Mouse (Mus musculus): Measurements from ENCODE around the gene Ptpn21. TPM values are rescaled to one million over a fixed set of nuclear protein-coding genes. Genes with fewer than 3 reads are reported as not detected.

Ptpn21 gene
- polyA plus RNA-seq, 1 experiment from 2014 or later, result 9.3 TPM

DNA sequence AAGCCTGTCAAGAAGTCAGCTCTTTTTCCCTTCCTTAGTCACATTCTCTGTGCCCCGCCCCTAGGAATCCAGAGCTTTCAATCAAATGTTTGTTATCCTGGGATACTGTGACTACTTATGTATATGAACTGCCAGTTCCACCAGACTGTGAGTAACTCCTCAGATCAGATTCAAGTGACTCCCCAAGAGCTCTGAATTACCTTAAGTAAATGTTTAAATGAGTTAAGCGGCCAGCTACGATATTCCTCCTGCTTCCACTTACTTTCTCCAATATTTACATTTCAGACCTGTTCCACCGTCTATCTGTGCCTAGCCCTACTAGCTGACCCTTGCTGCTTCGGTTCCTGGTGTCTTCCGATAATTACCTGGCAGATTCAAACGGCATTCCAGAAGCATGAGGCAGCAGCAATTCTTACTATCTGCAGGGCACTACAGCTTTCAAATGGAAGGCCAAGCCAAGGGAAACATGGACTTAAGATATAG lies 23.5 kb downstream of the Ptpn21 start:
- Histone ChIP-seq H3K9me3 (no peaks in the 10 kb centered on the region), H3K36me3 (peaks cover 2% of the 10 kb centered on the region; the same call in 1 of the 2 replicates), H3K4me3 (no peak overlapping the region), H3K27me3 (ENCODE audit: insufficient read depth, poor library complexity, severe bottlenecking) (no peaks in the 10 kb centered on the region), H3K4me1 (peaks cover 36% of the 10 kb centered on the region), H3K27ac (peak overlapping the region; percentile 74)
- WGBS, result 23% methylated on average over 7 of the region's 7 CpGs
- no peak for DNase-seq (ENCODE audit: low spot score)

DNA sequence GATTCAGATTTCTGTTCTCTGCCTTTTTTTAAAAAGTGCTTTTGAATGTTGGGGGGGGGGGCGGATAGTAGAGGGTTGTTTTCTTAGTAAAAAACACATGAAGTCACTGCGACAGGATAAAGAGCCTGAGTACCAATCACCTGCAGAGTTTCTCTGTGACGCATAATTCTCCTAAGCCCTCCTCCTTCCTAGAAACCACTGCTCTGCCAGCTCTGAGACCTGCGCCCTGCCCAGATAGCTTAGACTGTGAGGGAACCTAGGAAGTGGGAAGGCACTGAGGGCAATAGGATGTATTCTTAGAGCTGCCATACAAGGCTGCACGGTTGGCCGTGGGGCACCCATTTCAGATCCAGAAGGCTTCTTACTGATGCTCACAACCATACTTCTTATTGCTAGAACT lies 24.4 kb downstream of the Ptpn21 start:
- H3K27ac ChIP-seq, result no peak overlapping the region
- H3K9me3 ChIP-seq, result no peaks in the 10 kb centered on the region
- DNase-seq (ENCODE audit: low spot score), result no peak
- H3K36me3 ChIP-seq, result peaks cover 10% of the 10 kb centered on the region; the same call in 1 of the 2 replicates
- H3K4me1 ChIP-seq, result peaks cover 36% of the 10 kb centered on the region
- no peaks in the 10 kb centered on the region for H3K27me3 ChIP-seq (ENCODE audit: insufficient read depth, poor library complexity, severe bottlenecking)
- H3K4me3 ChIP-seq, result no peak overlapping the region
- 74% methylated on average over 6 of the region's 6 CpGs for WGBS

DNA sequence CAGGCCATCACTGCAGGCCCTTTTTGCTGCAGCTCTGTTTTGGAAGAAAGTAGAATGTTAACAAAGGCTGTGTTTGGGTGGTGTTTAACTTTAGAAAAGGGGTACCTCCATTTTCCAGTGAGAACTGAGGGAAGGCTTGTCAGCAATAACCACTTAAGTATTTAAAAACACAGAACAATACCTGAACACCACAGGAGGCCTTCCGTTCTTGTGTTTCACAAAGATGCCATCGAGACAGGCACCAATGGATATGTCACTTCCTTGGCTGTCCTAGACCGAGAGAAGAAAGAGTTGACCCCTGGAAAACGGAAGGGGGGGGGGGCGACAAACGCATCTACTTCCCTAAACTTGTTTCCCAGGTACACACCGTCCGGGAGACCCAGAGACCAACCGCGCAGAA lies 33.2 kb downstream of the Ptpn21 start:
- H3K36me3 ChIP-seq, result peaks cover 78% of the 10 kb centered on the region
- 86% methylated on average over 10 of the region's 10 CpGs for WGBS

DNA sequence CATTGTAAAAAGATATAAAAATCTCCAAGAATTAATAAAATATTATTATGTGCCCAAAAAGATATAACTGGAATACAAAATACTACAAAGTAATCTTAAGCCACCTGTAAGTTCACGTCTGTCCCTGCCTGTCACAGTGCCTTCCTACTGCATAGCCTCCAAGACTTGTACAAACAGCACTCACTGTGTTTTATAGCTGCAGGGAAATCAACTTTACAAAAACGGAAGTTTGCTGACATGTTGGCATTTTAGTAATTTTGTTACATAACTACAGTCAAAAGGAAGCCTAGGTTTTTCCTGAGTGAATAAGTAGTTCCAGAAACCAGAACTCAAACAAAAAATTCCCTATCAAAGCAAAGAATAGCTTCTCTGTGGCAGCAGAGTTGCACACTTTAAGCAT lies 33.7 kb downstream of the Ptpn21 start:
- no peak for DNase-seq (ENCODE audit: low spot score)
- 83% methylated on average over 2 of the region's 2 CpGs for WGBS
- H3K27ac ChIP-seq, result no peak overlapping the region
- no peaks in the 10 kb centered on the region for H3K4me1 ChIP-seq
- peaks cover 79% of the 10 kb centered on the region for H3K36me3 ChIP-seq
- no peak overlapping the region for H3K4me3 ChIP-seq
- no peaks in the 10 kb centered on the region for H3K9me3 ChIP-seq
- no peaks in the 10 kb centered on the region for H3K27me3 ChIP-seq (ENCODE audit: insufficient read depth, poor library complexity, severe bottlenecking)

More for the DNA sequence above, 33.2 kb downstream of the Ptpn21 start:
- no peak overlapping the region for H3K4me3 ChIP-seq
- H3K27ac ChIP-seq, result no peak overlapping the region
- H3K9me3 ChIP-seq, result no peaks in the 10 kb centered on the region
- no peak for DNase-seq (ENCODE audit: low spot score)
- H3K27me3 ChIP-seq (ENCODE audit: insufficient read depth, poor library complexity, severe bottlenecking), result no peaks in the 10 kb centered on the region
- H3K4me1 ChIP-seq, result no peaks in the 10 kb centered on the region

DNA sequence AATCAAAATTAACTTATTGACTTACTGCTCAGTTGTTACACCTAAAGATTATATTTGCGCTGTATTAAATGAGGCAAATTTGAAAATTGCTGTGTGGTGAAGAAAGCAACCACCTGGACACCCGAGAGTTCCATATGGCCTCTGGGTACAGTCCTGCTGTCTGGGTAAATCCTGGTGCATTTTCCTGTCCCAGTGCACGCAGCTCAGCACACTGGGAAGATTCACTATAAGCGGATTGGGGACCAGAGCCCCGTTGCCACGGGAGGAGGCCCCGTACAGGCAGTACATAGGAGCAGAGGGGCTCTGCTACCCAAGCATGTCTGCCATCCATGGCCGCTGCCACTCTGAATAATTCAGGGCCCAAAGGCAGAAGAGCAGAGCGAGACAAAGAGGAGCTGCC lies 35.6 kb downstream of the Ptpn21 start:
- no peak overlapping the region for H3K27ac ChIP-seq
- DNase-seq (ENCODE audit: low spot score), result peak; percentile 61
- no peaks in the 10 kb centered on the region for H3K27me3 ChIP-seq (ENCODE audit: insufficient read depth, poor library complexity, severe bottlenecking)
- no peaks in the 10 kb centered on the region for H3K9me3 ChIP-seq
- H3K36me3 ChIP-seq, result peaks cover 68% of the 10 kb centered on the region
- no peaks in the 10 kb centered on the region for H3K4me1 ChIP-seq
- H3K4me3 ChIP-seq, result no peak overlapping the region
- WGBS, result 85% methylated on average over 9 of the region's 9 CpGs

DNA sequence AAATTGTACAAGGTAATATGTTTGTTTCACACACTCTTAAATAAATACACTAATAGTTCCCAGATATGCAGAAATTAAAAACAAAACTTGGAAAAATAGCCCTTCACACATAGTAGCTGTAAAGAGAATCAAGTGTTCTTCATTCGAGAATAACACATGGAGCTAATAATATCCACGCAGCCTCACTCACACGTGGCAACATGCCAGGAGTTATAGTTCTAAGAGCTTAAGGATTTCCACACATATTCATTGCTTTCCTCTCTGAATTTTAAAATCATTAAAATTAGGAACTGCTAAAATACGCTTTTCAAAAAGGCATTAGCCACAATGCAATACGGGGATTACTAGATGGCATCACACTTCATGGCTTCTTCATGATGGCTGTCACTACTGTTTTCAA lies 40.0 kb downstream of the Ptpn21 start:
- Histone ChIP-seq H3K4me3 (no peak overlapping the region), H3K27ac (no peak overlapping the region), H3K27me3 (ENCODE audit: insufficient read depth, poor library complexity, severe bottlenecking) (no peaks in the 10 kb centered on the region), H3K36me3 (peaks cover 59% of the 10 kb centered on the region), H3K4me1 (0 out of 2 replicates have a peak, but pooled peaks cover 3% of the 10 kb centered on the region), H3K9me3 (no peaks in the 10 kb centered on the region)
- 79% methylated on average over 5 of the region's 5 CpGs for WGBS
- no peak for DNase-seq (ENCODE audit: low spot score)

DNA sequence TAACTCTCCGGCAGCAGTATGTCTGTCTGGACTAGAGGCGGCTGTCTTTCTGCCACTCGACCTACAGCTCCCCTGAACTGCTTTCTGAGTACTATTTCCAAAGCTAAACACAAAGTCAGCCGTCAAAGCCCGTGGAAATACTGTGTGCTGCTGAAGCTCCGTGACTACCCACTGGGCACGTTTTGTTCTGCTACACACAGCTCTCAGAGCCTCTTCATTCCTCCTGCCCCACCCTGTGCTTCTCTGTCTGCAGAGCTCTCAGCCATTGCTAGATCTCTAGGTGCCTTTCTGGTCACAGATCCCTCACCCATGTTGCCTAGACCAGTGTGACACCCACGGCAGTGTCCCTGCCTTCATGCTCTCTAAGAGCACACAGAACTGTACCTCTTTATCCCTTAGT lies 47.0 kb downstream of the Ptpn21 start:
- Histone ChIP-seq H3K27ac (no peak overlapping the region), H3K36me3 (peaks cover 81% of the 10 kb centered on the region), H3K9me3 (no peaks in the 10 kb centered on the region), H3K27me3 (ENCODE audit: insufficient read depth, poor library complexity, severe bottlenecking) (no peaks in the 10 kb centered on the region), H3K4me1 (no peaks in the 10 kb centered on the region), H3K4me3 (no peak overlapping the region)
- DNase-seq (ENCODE audit: low spot score), result peak; percentile 58
- WGBS, result 82% methylated on average over 8 of the region's 8 CpGs

DNA sequence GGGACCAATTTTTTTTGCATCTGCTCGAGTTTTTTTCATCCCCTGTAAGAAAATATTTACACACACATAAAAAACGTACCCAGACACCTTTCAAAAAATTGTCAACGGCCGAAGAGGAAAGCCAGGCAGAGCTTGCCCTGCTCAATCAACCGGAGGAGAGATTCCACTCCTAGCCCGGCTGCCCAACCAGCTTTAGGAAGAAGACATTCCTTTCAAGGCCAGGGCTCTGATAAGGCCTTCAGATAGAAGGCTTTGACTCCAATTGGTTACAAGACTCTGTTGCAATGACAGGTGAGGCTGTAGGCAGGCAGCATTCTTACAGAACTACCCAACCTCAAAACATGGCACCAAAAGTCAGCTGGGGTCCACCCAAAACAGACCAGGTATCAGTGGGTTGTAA lies 53.6 kb downstream of the Ptpn21 start:
- no peaks in the 10 kb centered on the region for H3K27me3 ChIP-seq (ENCODE audit: insufficient read depth, poor library complexity, severe bottlenecking)
- H3K36me3 ChIP-seq, result peaks cover 68% of the 10 kb centered on the region
- 30% methylated on average over 6 of the region's 6 CpGs for WGBS
- H3K4me3 ChIP-seq, result peak overlapping the region; percentile 36
- peaks cover 8% of the 10 kb centered on the region; the same call in 1 of the 2 replicates for H3K4me1 ChIP-seq
- H3K27ac ChIP-seq, result no peak overlapping the region; the same call in 1 of the 2 replicates
- H3K9me3 ChIP-seq, result no peaks in the 10 kb centered on the region
- no peak for DNase-seq (ENCODE audit: low spot score)

DNA sequence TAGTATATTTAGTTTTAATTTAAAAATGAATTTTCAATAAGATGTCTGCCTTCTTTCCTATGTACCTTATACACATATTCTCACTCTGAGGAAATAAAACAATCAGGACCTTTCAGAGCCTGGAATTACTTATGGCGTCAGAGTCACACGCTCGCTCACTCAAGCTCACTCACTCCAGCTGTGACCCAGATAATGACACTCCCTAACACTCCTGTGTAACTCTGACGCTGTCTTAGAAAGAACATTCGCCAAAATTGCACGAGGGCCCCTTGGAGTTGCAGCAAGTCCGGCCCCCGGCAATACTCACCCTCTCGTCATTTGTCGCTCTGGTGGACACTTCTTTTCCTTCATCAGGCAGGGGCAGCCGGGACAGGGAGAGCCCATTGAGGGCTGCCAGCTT lies 54.0 kb downstream of the Ptpn21 start:
- Histone ChIP-seq H3K9me3 (no peaks in the 10 kb centered on the region), H3K27me3 (ENCODE audit: insufficient read depth, poor library complexity, severe bottlenecking) (no peaks in the 10 kb centered on the region), H3K4me1 (peaks cover 8% of the 10 kb centered on the region; the same call in 1 of the 2 replicates), H3K27ac (no peak overlapping the region; the same call in 1 of the 2 replicates), H3K36me3 (peaks cover 68% of the 10 kb centered on the region), H3K4me3 (peak overlapping the region; percentile 36)
- 50% methylated on average over 11 of the region's 11 CpGs for WGBS
- DNase-seq (ENCODE audit: low spot score), result no peak

DNA sequence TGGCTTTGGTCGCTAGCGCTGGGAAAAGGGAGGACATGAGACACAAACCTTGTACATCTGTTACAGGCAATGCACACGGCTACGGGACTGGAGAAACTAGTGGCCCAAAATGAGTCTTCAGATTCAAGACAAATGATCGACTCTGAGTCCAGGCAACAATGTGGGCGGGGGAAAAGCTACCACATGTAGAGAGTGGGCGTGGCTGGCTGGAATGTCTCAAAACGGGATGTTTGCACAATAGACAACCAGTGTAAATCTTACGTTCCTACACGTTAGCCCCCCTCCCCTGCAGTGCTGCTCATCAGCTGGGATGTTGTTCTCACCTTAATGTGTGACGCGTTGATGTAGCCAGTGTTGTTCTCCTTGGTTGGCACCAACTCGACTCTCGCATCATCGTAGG lies 55.0 kb downstream of the Ptpn21 start:
- H3K4me3 ChIP-seq, result no peak overlapping the region
- no peaks in the 10 kb centered on the region for H3K27me3 ChIP-seq (ENCODE audit: insufficient read depth, poor library complexity, severe bottlenecking)
- H3K36me3 ChIP-seq, result peaks cover 60% of the 10 kb centered on the region
- no peak overlapping the region for H3K27ac ChIP-seq
- WGBS, result 87% methylated on average over 15 of the region's 15 CpGs
- peaks cover 8% of the 10 kb centered on the region; the same call in 1 of the 2 replicates for H3K4me1 ChIP-seq
- DNase-seq (ENCODE audit: low spot score), result no peak
- H3K9me3 ChIP-seq, result no peaks in the 10 kb centered on the region

DNA sequence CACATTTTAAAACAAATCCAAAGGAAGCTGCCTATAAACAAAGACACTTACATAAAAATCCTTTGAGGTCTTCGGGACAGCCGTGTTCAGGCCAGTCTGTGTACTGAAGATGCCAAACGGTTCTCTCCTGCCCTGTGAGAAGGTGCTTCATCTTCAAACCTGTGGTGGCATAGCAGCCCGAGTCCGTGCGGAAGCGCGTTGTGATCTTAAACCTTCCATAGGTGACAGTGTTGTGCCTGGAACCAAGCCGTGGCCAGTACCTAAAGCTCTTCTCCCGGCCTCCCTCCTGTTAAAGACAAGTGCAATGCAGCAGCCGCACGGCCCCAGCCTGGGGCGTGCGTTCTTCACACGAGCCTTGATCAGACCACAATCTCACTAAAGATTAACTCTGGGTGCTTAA lies 57.3 kb downstream of the Ptpn21 start:
- peak; percentile 61 for DNase-seq (ENCODE audit: low spot score)
- Histone ChIP-seq H3K4me3 (no peak overlapping the region), H3K27ac (no peak overlapping the region), H3K9me3 (no peaks in the 10 kb centered on the region), H3K27me3 (ENCODE audit: insufficient read depth, poor library complexity, severe bottlenecking) (no peaks in the 10 kb centered on the region), H3K36me3 (peaks cover 51% of the 10 kb centered on the region), H3K4me1 (peaks cover 8% of the 10 kb centered on the region; the same call in 1 of the 2 replicates)
- WGBS, result 85% methylated on average over 15 of the region's 15 CpGs

DNA sequence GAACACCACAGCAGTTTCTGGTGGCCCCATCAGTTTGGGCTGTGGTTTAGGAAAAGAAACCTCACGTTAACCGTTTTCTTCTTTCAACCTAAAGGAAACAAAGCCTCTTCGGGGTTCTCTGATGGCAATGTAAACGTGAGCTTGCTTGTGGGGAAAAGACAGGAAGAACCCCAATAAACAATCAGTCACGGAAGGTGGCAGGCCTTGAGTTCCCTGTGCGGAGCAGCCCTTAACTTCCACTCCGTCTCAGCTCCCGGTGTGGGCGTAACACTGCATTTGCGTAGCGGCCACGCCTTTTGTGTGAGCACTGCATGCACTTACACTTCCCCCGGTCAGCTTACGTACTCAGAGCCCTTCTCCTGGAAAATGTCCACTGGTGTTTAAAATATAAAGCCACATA lies 59.9 kb downstream of the Ptpn21 start:
- Histone ChIP-seq H3K27ac (no peak overlapping the region), H3K4me1 (no peaks in the 10 kb centered on the region), H3K9me3 (no peaks in the 10 kb centered on the region), H3K27me3 (ENCODE audit: insufficient read depth, poor library complexity, severe bottlenecking) (no peaks in the 10 kb centered on the region), H3K4me3 (no peak overlapping the region), H3K36me3 (peaks cover 46% of the 10 kb centered on the region)
- 58% methylated on average over 14 of the region's 14 CpGs for WGBS
- DNase-seq (ENCODE audit: low spot score), result peak; percentile 62

DNA sequence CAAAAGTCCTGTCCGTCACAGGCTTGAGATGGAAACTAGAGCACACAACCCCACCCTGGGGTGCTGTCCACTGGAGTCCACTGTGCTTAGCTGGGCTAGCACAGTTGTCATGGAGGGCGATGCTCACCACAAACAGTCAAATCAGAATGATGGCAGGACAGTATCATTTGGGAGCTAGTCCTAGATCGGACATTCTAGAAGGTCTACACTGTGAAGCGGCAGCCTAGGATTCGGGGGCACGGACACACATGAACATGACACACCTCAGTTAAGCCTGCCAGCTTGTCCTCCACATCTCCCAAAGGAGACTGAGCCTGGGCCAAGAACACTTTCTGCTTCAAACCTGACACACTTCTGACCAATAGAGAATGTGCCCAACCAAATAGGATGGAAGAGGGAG lies 60.3 kb downstream of the Ptpn21 start:
- no peak overlapping the region for H3K27ac ChIP-seq
- H3K27me3 ChIP-seq (ENCODE audit: insufficient read depth, poor library complexity, severe bottlenecking), result no peaks in the 10 kb centered on the region
- H3K36me3 ChIP-seq, result peaks cover 42% of the 10 kb centered on the region
- no peak for DNase-seq (ENCODE audit: low spot score)
- H3K4me3 ChIP-seq, result no peak overlapping the region
- no peaks in the 10 kb centered on the region for H3K4me1 ChIP-seq
- no peaks in the 10 kb centered on the region for H3K9me3 ChIP-seq
- 95% methylated on average over 6 of the region's 6 CpGs for WGBS

DNA sequence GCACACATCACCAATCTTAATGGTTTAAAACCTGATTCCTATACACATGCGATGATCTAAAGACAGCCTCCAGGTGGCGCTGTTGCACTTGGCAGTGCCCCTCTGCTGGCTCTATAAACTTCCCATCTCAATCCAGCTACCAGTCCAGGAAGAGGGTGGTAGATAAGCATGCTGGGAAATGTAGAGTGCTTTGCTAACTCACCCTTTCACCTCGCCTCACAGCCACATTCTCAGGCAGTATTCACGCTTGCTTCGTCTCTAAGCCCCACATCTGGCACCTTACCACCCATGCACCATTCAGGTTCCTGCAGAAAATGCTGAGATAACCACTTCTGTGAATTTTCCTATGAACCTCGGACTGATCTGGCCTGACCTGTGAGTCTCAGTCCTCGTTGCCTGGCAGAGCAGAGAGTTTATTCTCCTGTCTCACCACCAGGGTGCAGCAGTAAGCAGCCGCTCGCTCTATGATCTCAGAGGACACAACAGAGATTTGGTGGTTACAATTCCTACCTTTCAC lies 62.5 kb downstream of the Ptpn21 start:
- H3K36me3 ChIP-seq, result peaks cover 21% of the 10 kb centered on the region
- no peaks in the 10 kb centered on the region for H3K27me3 ChIP-seq (ENCODE audit: insufficient read depth, poor library complexity, severe bottlenecking)
- H3K4me1 ChIP-seq, result 0 out of 2 replicates have a peak, but pooled peaks cover 2% of the 10 kb centered on the region
- H3K9me3 ChIP-seq, result no peaks in the 10 kb centered on the region
- DNase-seq (ENCODE audit: low spot score), result peak; percentile 86
- peak overlapping the region; percentile 80 for H3K27ac ChIP-seq
- 8% methylated on average over 9 of the region's 9 CpGs for WGBS
- H3K4me3 ChIP-seq, result peak overlapping the region; percentile 46

Measured in heart, embryonic 10.5 days (tissue).